Mouse (Mus musculus): ENCODE results near the gene Trove2.

DNA sequence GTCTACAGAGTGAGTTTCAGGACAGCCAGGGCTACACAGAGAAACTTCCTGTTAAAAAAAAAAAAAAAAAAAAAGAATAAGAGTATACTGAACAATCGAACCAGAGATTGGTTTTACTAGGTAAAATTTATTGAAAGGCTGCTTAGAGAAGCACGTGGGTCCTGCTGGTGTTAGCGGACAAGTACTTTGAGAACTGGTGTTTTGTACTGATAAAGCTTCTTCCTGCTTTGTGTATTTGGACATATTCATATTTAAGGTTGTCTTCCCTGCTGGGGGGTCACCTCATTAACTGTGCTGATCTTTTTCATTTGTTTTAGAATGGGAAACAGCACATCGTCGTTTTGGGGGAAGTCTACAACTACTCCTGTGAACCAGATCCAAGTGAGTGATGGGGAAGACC lies 35.5 kb downstream of the Trove2 start:
- TF ChIP-seq CTCF (IDR thresholded peaks at IDR 0.05) (no peak), EP300 (IDR thresholded peaks at IDR 0.05) (no peak)
